Mouse (Mus musculus): ENCODE data around the gene Laptm4a. TPM values are rescaled to one million over a fixed set of nuclear protein-coding genes. Genes with fewer than 3 reads are reported as not detected.
"Not testable (repeated sequence)": the region's sequence is repeated elsewhere in the genome, so short reads cannot be mapped to it uniquely, and the experiment has no call there.

Gene Laptm4a
- polyA plus RNA-seq, 1 experiment from 2014 or later, result 173 TPM

DNA sequence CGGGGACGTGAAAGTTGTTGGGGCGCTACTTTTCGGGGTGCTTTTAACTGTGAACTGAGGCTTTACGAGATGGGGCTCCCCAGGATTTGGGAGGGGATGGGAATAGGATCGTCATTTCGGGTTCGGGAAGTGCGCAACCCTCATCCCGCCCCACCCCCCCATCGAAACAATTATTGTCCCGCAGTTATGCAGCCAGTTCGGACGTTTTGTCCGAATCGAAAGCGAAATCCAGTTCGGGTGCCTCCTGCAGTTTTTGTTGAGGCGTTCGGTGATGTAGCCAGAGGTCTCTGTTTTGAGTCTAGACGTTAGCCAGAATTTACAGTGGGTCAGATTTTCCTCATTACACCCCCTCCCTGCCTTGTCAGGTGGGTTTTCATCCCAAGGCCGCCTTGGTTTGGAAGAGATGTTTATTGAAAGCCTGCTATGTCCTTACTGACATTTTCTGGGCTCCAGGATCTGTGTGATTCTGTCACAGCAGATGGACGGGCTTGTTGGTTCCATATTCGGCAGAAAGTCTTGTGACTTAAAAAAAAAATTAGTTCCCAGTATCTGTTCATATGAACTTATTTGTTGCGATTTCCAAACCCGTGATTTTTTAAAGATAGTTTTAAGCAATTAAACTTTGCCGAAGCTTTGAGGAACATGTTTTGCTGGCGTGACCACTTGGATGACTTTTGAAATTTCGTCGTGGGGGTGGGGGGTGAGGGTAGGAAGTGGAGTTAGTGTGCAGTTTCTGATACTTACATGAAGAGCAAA, 1.1 kb downstream of the Laptm4a start:
- Histone ChIP-seq H3K4me3 (replicated peaks; ENCODE audit: low read length) (peak overlapping the region; percentile 57), H3K9ac (peak overlapping the region; percentile 75), H3K4me2 (replicated peaks) (peak overlapping the region; percentile 88), H3K4me1 (replicated peaks; ENCODE audit: control insufficient read depth, insufficient read depth, low read length) (peaks cover 30% of the 10 kb centered on the region), H3K9me3 (ENCODE audit: control insufficient read depth, low read length) (no peaks in the 10 kb centered on the region), H3K36me3 (replicated peaks; ENCODE audit: control insufficient read depth, insufficient read depth) (peaks cover 6% of the 10 kb centered on the region; the same call in 1 of the 2 replicates), H3K27me3 (ENCODE audit: control insufficient read depth, insufficient read depth, low read length) (no peaks in the 10 kb centered on the region), H3K27ac (peak overlapping the region; percentile 90)
- ATAC-seq (ENCODE audit: low FRiP score) (no peak), DNase-seq (ENCODE audit: low spot score) (no peak)
- WGBS, result 5% methylated on average over 30 of the region's 30 CpGs

- H3K27ac ChIP-seq, result peak overlapping the region; percentile 90; the same call in 1 of the 2 replicates
- peaks cover 6% of the 10 kb centered on the region; the same call in 1 of the 2 replicates for H3K36me3 ChIP-seq (replicated peaks; ENCODE audit: control insufficient read depth, insufficient read depth)
- H3K27me3 ChIP-seq (ENCODE audit: control insufficient read depth, insufficient read depth, low read length), result no peaks in the 10 kb centered on the region
- no peak for DNase-seq (ENCODE audit: low spot score)
- no peaks in the 10 kb centered on the region for H3K9me3 ChIP-seq (ENCODE audit: control insufficient read depth, low read length)
- ATAC-seq (ENCODE audit: low FRiP score), result no peak
- peak overlapping the region; percentile 57 for H3K4me3 ChIP-seq (replicated peaks; ENCODE audit: low read length)
- peak overlapping the region; percentile 75 for H3K9ac ChIP-seq
- H3K4me2 ChIP-seq (replicated peaks), result peak overlapping the region; percentile 88
- WGBS, result 29% methylated on average over 5 of the region's 5 CpGs
- H3K4me1 ChIP-seq (replicated peaks; ENCODE audit: control insufficient read depth, insufficient read depth, low read length), result peaks cover 30% of the 10 kb centered on the region
Measured at GRCm38 (mm10) chr12:8923125-8923410, 1.6 kb downstream of the Laptm4a start.

DNA sequence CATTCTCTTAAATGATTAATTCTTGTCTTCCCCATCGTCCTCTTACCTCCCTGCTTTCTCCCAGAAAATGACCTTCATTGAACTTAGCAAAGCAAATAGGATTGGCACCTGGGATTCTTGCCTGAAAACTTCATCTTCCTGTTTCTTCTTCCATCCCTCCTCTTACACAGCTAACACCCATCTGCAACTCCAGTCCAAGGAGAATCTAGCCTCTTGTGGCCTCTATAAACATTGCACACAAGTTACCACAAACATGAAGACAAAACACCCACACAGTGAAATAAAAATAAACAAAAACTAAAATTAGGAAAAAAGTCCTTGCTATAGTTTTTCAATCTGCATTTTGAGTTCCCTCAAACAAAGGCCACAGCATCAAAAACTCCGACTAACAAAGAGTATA, 2.1 kb downstream of the Laptm4a start:
- H3K9ac ChIP-seq, result peak overlapping the region; percentile 75
- H3K9me3 ChIP-seq (ENCODE audit: control insufficient read depth, low read length), result no peaks in the 10 kb centered on the region
- 55% methylated on average over 2 of the region's 2 CpGs for WGBS
- no peaks in the 10 kb centered on the region for H3K27me3 ChIP-seq (ENCODE audit: control insufficient read depth, insufficient read depth, low read length)
- H3K4me1 ChIP-seq (replicated peaks; ENCODE audit: control insufficient read depth, insufficient read depth, low read length), result peaks cover 30% of the 10 kb centered on the region
- no peak for DNase-seq (ENCODE audit: low spot score)
- H3K4me3 ChIP-seq (replicated peaks; ENCODE audit: low read length), result peak overlapping the region; percentile 57
- no peak for ATAC-seq (ENCODE audit: low FRiP score)
- peak overlapping the region; percentile 88 for H3K4me2 ChIP-seq (replicated peaks)
- H3K36me3 ChIP-seq (replicated peaks; ENCODE audit: control insufficient read depth, insufficient read depth), result peaks cover 6% of the 10 kb centered on the region; the same call in 1 of the 2 replicates
- H3K27ac ChIP-seq, result peak overlapping the region; percentile 90; the same call in 1 of the 2 replicates

DNA sequence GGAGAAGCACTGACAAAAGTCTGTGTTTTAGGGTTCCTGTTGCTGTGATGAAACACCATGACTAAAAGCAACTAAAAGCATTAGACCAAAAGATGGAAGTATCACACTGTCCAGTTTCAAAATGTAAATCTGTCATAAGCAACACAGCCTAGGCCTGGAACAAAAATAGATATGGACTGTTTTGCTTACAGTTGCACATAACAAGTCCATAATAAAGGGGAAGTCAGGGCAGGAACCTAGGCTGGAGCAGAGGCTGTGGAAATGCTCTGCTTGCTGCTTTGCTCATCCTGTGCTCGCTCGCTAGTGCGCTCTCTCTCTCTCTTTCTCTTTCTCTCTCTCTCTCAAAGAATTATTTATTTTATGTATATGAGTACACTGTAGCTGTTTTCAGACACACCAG, 6.2 kb downstream of the Laptm4a start:
- H3K9me3 ChIP-seq (ENCODE audit: control insufficient read depth, low read length), result no peaks in the 10 kb centered on the region
- H3K4me2 ChIP-seq (replicated peaks), result no peak overlapping the region
- DNase-seq (ENCODE audit: low spot score) (no peak), ATAC-seq (ENCODE audit: low FRiP score) (no peak)
- H3K4me1 ChIP-seq (replicated peaks; ENCODE audit: control insufficient read depth, insufficient read depth, low read length), result peaks cover 28% of the 10 kb centered on the region
- H3K36me3 ChIP-seq (replicated peaks; ENCODE audit: control insufficient read depth, insufficient read depth), result peaks cover 6% of the 10 kb centered on the region; the same call in 1 of the 2 replicates
- no peak overlapping the region for H3K4me3 ChIP-seq (replicated peaks; ENCODE audit: low read length)
- WGBS, result 87% methylated on average over 3 of the region's 3 CpGs
- no peaks in the 10 kb centered on the region for H3K27me3 ChIP-seq (ENCODE audit: control insufficient read depth, insufficient read depth, low read length)
- no peak overlapping the region for H3K9ac ChIP-seq
- H3K27ac ChIP-seq, result no peak overlapping the region

GRCm38 (mm10) chr12:8928766-8929165, 7.3 kb downstream of the Laptm4a start:
- WGBS, result 73% methylated on average over 4 of the region's 4 CpGs
- H3K9ac ChIP-seq, result no peak overlapping the region
- no peaks in the 10 kb centered on the region for H3K9me3 ChIP-seq (ENCODE audit: control insufficient read depth, low read length)
- ATAC-seq (ENCODE audit: low FRiP score), result no peak
- H3K4me3 ChIP-seq (replicated peaks; ENCODE audit: low read length), result no peak overlapping the region
- H3K27me3 ChIP-seq (ENCODE audit: control insufficient read depth, insufficient read depth, low read length), result no peaks in the 10 kb centered on the region
- H3K4me2 ChIP-seq (replicated peaks), result no peak overlapping the region
- peaks cover 11% of the 10 kb centered on the region for H3K36me3 ChIP-seq (replicated peaks; ENCODE audit: control insufficient read depth, insufficient read depth)
- no peak overlapping the region for H3K27ac ChIP-seq
- H3K4me1 ChIP-seq (replicated peaks; ENCODE audit: control insufficient read depth, insufficient read depth, low read length), result peaks cover 17% of the 10 kb centered on the region
- no peak for DNase-seq (ENCODE audit: low spot score)

GRCm38 (mm10) chr12:8931083-8931482, 9.6 kb downstream of the Laptm4a start:
- H3K27me3 ChIP-seq (ENCODE audit: control insufficient read depth, insufficient read depth, low read length), result no peaks in the 10 kb centered on the region
- DNase-seq (ENCODE audit: low spot score) (no peak), ATAC-seq (ENCODE audit: low FRiP score) (no peak)
- no peak overlapping the region for H3K4me2 ChIP-seq (replicated peaks)
- peaks cover 25% of the 10 kb centered on the region for H3K36me3 ChIP-seq (replicated peaks; ENCODE audit: control insufficient read depth, insufficient read depth)
- H3K9ac ChIP-seq, result no peak overlapping the region
- WGBS, result 91% methylated on average over 4 of the region's 4 CpGs
- H3K27ac ChIP-seq, result no peak overlapping the region
- no peaks in the 10 kb centered on the region for H3K9me3 ChIP-seq (ENCODE audit: control insufficient read depth, low read length)
- no peak overlapping the region for H3K4me3 ChIP-seq (replicated peaks; ENCODE audit: low read length)
- 0 out of 2 replicates have a peak, but pooled peaks cover 4% of the 10 kb centered on the region for H3K4me1 ChIP-seq (replicated peaks; ENCODE audit: control insufficient read depth, insufficient read depth, low read length)

GRCm38 (mm10) chr12:8935349-8935748, 13.9 kb downstream of the Laptm4a start:
- WGBS, result 74% methylated on average over 5 of the region's 5 CpGs
- Histone ChIP-seq H3K27me3 (ENCODE audit: control insufficient read depth, insufficient read depth, low read length) (no peaks in the 10 kb centered on the region), H3K4me2 (replicated peaks) (no peak overlapping the region), H3K27ac (no peak overlapping the region; the same call in 1 of the 2 replicates), H3K9ac (no peak overlapping the region), H3K4me1 (replicated peaks; ENCODE audit: control insufficient read depth, insufficient read depth, low read length) (0 out of 2 replicates have a peak, but pooled peaks cover under 1% of the 10 kb centered on the region), H3K4me3 (replicated peaks; ENCODE audit: low read length) (no peak overlapping the region), H3K9me3 (ENCODE audit: control insufficient read depth, low read length) (no peaks in the 10 kb centered on the region), H3K36me3 (replicated peaks; ENCODE audit: control insufficient read depth, insufficient read depth) (peaks cover 60% of the 10 kb centered on the region)
- ATAC-seq (ENCODE audit: low FRiP score), result no peak
- DNase-seq (ENCODE audit: low spot score), result no peak

DNA sequence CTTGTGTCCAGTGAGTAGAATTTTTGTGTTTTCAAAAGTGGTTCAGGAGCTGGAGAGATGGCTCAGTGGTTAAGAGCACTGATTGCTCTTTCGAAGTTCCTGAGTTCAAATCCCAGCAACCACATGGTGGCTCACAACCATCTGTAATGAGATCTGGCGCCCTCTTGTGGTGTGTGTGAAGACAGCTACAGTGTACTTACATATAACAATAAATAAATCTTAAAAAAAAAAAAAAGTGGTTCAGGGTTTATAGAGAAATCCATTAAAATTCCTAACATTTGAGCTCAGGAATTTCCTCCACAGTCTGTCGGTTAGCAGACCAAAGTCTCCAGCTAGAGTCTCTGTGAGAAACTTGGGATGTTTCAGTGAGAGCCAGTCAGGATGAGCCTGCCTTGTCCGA, 14.7 kb downstream of the Laptm4a start:
- ATAC-seq (ENCODE audit: low FRiP score); H3K9ac ChIP-seq; DNase-seq (ENCODE audit: low spot score); H3K27me3 ChIP-seq (ENCODE audit: control insufficient read depth, insufficient read depth, low read length); H3K4me3 ChIP-seq (replicated peaks; ENCODE audit: low read length); H3K4me1 ChIP-seq (replicated peaks; ENCODE audit: control insufficient read depth, insufficient read depth, low read length); H3K4me2 ChIP-seq (replicated peaks); H3K9me3 ChIP-seq (ENCODE audit: control insufficient read depth, low read length); H3K27ac ChIP-seq: not testable (repeated sequence)
- 76% methylated on average over 4 of the region's 4 CpGs for WGBS
- H3K36me3 ChIP-seq (replicated peaks; ENCODE audit: control insufficient read depth, insufficient read depth), result peaks cover 60% of the 10 kb centered on the region

DNA sequence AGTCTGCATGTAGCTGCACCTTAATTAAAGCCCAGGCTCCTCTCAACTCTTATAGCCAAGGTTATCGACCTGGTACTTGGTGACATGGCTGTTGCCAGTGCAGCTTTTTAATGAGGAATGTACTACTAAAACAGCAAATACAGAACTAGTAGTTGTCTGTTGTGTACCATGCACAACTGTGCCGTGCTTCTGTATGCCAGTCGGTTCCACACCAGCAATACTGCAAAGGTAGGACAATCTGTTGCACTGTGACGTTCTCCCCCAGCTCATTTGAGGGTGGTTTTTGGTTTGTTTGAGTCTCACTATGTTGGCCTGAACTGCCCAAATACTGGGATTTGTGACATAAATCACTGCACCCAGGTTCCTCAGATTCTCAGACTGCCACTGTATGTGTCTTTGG, 18.0 kb downstream of the Laptm4a start:
- H3K9me3 ChIP-seq (ENCODE audit: control insufficient read depth, low read length), result no peaks in the 10 kb centered on the region
- no peak overlapping the region for H3K27ac ChIP-seq
- H3K36me3 ChIP-seq (replicated peaks; ENCODE audit: control insufficient read depth, insufficient read depth), result peaks cover 52% of the 10 kb centered on the region
- H3K4me2 ChIP-seq (replicated peaks), result no peak overlapping the region
- H3K4me3 ChIP-seq (replicated peaks; ENCODE audit: low read length), result no peak overlapping the region
- no peak overlapping the region for H3K9ac ChIP-seq
- DNase-seq (ENCODE audit: low spot score) (no peak), ATAC-seq (ENCODE audit: low FRiP score) (no peak)
- H3K27me3 ChIP-seq (ENCODE audit: control insufficient read depth, insufficient read depth, low read length), result no peaks in the 10 kb centered on the region
- 95% methylated on average over 4 of the region's 4 CpGs for WGBS
- H3K4me1 ChIP-seq (replicated peaks; ENCODE audit: control insufficient read depth, insufficient read depth, low read length), result no peaks in the 10 kb centered on the region

Data from hindbrain, embryonic 14.5 days (tissue).